Mouse (Mus musculus) erythroblast, adult 5-6 weeks (primary cell): ENCODE measurements around the gene Preb. TPM values are rescaled to one million over a fixed set of nuclear protein-coding genes. Genes with fewer than 3 reads are reported as not detected.
A peak's percentile ranks its signal among the peaks of the same experiment; 100 is the strongest.

Experiments
- ATAC-seq: replicated peaks from 2 replicates; pipeline ENCODE4 v1.8.0; 2016; ENCODE audit warnings: moderate number of reproducible peaks, mild to moderate bottlenecking, moderate TSS enrichment, inconsistent platforms; ENCODE audit not compliant: poor library complexity, low FRiP score, severe bottlenecking
- total RNA-seq, 2 experiments: library from RNA; stranded (forward) in 1 of 2; stranded (reverse) in 1 of 2; fragments of 150-400 nt in 1 of 2; fragments of 200-764, 138-1000 nt in 1 of 2; gene quantifications; 2 replicates each; pipeline versions ENCODE4 v1.2.3 to v1.2.4; 2015 to 2017; ENCODE audit warnings: low replicate concordance in 2 of 2

Preb gene
- total RNA-seq, 2 experiments from 2014 or later: 10.6 to 21.9 TPM

- ATAC-seq: no peak
Measured at GRCm38 (mm10) chr5:30924614-30925013, 35.5 kb downstream of the Preb start.

- no peak for ATAC-seq
Measured at GRCm38 (mm10) chr5:30923119-30923518, 37.0 kb downstream of the Preb start.

GRCm38 (mm10) chr5:30922581-30923041 is 37.5 kb downstream of the Preb start:
- no peak for ATAC-seq

GRCm38 (mm10) chr5:30921256-30922033 is 38.7 kb downstream of the Preb start, which contains the start of gene Khk:
TSS of gene Khk (plus strand) at chr5:30921431.
- peak; percentile 87 for ATAC-seq

- no peak for ATAC-seq
Measured at GRCm38 (mm10) chr5:30920621-30921020, 39.5 kb downstream of the Preb start.

- no peak for ATAC-seq
Measured at GRCm38 (mm10) chr5:30919831-30920614, 40.1 kb downstream of the Preb start.

GRCm38 (mm10) chr5:30918691-30919090 is 41.5 kb downstream of the Preb start:
- no peak for ATAC-seq

- ATAC-seq: no peak
Measured at GRCm38 (mm10) chr5:30917891-30918670, 42.1 kb downstream of the Preb start.

- no peak for ATAC-seq
Measured at GRCm38 (mm10) chr5:30917348-30917747, 42.8 kb downstream of the Preb start.

GRCm38 (mm10) chr5:30916841-30917240 is 43.3 kb downstream of the Preb start:
- ATAC-seq: no peak

- 0 out of 2 replicates have a peak, but pooled peaks have one; percentile 44 for ATAC-seq
Measured at GRCm38 (mm10) chr5:30915974-30916433, 44.2 kb downstream of the Preb start.

GRCm38 (mm10) chr5:30915456-30915855 is 44.7 kb downstream of the Preb start:
- ATAC-seq: no peak

- ATAC-seq: no peak
Measured at GRCm38 (mm10) chr5:30914849-30915248, 45.3 kb downstream of the Preb start.

- ATAC-seq: no peak
Measured at GRCm38 (mm10) chr5:30914101-30914635, 46.0 kb downstream of the Preb start.

- ATAC-seq: no peak
Measured at GRCm38 (mm10) chr5:30913060-30913841, 46.9 kb downstream of the Preb start, which contains the start of gene Emilin1. TSS of gene Emilin1 (plus strand) at chr5:30913402.

- ATAC-seq: no peak
Measured at GRCm38 (mm10) chr5:30912156-30912555, 48.0 kb downstream of the Preb start.

- no peak for ATAC-seq
Measured at GRCm38 (mm10) chr5:30910481-30910880, 49.7 kb downstream of the Preb start.

GRCm38 (mm10) chr5:30909863-30910262 is 50.3 kb downstream of the Preb start:
- no peak for ATAC-seq

- no peak for ATAC-seq
Measured at GRCm38 (mm10) chr5:30909300-30909659, 50.9 kb downstream of the Preb start.
